Mouse (Mus musculus): ENCODE measurements around the gene Trank1.

Gene Trank1

GRCm38 (mm10) chr9:111311031-111311842 lies at the start of gene Trank1:
Gene Trank1 (plus strand): TSS chr9:111311739.
- no peak for DNase-seq (ENCODE audit: low read depth, low spot score)

GRCm38 (mm10) chr9:111267998-111268397 lies 43.5 kb upstream of the Trank1 start:
- no peak for DNase-seq (ENCODE audit: low read depth, low spot score)

DNA sequence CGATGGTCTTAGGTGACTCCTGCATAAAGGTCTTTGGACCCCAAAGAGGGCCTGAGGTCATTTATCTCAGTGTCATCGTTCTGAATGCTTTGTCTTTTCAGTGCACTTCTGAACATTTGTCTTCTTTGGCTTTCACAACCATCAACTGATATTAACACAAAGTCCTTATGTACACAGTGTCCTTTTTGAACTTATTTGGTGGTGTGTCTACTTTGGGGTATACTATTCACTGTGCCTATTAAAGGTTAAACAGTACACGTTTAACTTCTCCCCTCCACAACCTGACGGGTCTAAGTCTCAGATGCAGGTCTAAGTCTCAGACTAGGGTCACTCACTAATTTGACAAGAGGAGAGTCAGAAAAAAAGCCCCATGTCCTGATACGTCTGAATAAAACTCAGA lies 40.9 kb upstream of the Trank1 start:
- DNase-seq (ENCODE audit: low read depth, low spot score) = no peak

- peak; percentile 40 for DNase-seq (ENCODE audit: low read depth, low spot score)
Observed at GRCm38 (mm10) chr9:111271056-111271433, 40.5 kb upstream of the Trank1 start.

DNA sequence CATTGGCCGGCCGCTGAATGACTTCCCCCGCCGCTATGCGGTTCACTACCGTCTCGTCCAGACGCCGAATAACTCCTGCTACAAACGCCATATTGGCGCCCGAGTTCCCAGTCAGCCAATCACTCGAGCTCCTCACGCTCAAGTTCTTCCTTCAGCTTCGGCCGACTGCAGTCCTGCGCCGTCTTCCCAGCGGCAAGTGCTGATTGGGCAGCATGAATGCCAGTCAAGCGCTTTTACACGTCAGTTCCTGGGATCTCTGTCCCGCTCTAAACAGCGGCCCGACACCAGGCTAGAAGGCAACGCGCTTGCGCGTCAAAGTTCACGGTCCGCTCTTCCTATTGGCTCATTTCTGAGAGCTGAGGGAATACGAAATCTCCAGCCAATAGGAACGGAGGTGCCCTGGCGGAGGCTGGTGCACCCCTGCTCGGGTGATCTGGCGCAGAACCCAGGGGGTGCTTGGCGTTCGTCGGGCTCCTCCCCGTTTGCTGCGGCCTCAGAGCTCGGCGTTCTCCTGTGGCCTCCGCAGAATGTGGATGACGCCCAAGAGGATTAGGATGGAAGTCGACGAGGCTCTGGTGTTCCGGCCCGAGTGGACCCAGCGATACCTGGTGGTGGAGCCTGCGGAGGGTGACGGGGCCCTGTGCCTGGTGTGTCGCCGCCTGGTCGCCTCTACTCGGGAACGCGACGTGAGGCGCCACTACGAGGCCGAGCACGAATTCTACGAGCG lies 39.9 kb upstream of the Trank1 start, which contains the start of the genes Mlh1 and Epm2aip1:
Gene Mlh1, minus strand, starts transcription at position 358 of the 727 bp plus-strand sequence.
Gene Epm2aip1, plus strand, starts transcription at position 496 of the 727 bp plus-strand sequence.
- DNase-seq (ENCODE audit: low read depth, low spot score) = peak; percentile 100

GRCm38 (mm10) chr9:111272356-111272755 lies 39.2 kb upstream of the Trank1 start:
- DNase-seq (ENCODE audit: low read depth, low spot score) = peak; percentile 50

GRCm38 (mm10) chr9:111272996-111273785 lies 38.3 kb upstream of the Trank1 start:
- no peak for DNase-seq (ENCODE audit: low read depth, low spot score)

DNA sequence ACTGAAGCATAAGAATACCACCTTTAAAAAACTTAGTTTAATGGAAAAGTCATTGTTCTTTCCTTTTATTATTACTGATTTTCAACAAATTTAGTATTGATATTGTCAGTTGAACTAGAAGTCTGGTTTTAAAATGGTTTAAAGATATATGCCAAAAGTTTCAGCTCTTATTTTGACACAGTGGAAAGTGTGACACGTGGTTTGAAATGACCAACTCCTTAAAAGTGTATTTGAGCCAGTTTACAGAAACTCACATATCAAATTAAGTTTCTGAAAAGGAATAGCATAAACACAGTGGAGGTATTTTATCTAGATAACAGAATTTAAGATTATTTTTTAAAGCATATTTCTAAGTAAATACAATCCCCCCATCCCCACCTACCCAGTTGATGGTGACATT lies 37.6 kb upstream of the Trank1 start:
- no peak for DNase-seq (ENCODE audit: low read depth, low spot score)

DNA sequence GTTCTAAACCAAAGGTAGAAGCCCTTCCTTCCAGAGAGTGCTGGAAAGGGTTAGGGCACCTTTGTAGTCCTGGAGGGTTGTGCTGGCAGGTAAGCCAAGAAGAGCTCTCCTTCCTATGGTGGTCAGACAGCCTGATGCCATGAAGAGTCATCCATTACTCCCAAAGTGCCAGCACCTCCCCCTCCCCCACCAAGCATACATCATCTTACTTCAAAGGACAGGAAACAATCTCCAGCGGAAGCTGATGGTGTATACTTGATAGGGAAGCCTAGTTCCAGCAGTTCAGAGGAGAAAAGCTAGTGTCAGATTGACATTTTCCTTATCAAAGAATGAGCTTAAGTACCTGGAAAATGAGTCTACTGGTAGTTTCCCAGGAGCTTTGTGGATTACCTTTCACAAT lies 36.4 kb upstream of the Trank1 start:
- DNase-seq (ENCODE audit: low read depth, low spot score) = no peak

DNA sequence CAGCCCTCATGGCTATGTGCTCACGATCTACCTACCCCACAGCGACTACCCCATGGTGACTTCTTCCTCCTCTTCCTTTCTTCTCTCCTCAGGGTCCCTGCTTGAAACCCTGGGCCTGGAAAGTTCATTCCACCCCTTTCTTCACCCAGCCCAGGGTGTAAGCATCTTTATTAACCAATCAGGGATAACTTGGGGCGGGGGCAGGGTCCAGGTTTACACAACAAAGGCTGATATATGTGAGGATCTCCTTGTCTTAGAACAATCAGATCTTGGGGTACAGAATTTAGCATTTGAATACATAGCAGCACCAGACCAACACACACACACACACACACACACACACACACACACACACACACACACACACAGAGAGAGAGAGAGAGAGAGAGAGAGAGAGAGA lies 26.5 kb upstream of the Trank1 start:
- no peak for DNase-seq (ENCODE audit: low read depth, low spot score)

DNA sequence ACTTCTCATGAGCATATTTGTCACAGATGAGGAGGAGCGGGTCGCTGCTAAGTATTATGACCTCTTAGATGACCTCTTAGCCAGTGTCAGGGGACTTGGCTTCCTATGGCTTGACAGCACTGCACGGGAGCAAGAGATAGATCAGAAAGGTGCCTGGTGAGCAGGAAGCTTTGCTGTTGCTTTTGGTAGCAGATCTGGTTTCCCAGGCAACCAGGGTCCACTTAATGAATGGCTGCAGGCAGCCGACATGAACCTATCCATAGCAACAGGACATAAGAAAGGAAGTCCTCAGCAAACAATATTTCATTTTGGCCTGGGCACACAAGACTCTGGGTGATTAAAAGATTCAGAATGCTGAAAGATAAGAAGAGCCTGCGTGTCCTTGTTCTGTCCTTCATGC lies 25.9 kb upstream of the Trank1 start:
- DNase-seq (ENCODE audit: low read depth, low spot score) = no peak

GRCm38 (mm10) chr9:111286468-111286867 lies 25.1 kb upstream of the Trank1 start:
- DNase-seq (ENCODE audit: low read depth, low spot score) = no peak

- no peak for DNase-seq (ENCODE audit: low read depth, low spot score)
Observed at GRCm38 (mm10) chr9:111287956-111288355, 23.6 kb upstream of the Trank1 start.

DNA sequence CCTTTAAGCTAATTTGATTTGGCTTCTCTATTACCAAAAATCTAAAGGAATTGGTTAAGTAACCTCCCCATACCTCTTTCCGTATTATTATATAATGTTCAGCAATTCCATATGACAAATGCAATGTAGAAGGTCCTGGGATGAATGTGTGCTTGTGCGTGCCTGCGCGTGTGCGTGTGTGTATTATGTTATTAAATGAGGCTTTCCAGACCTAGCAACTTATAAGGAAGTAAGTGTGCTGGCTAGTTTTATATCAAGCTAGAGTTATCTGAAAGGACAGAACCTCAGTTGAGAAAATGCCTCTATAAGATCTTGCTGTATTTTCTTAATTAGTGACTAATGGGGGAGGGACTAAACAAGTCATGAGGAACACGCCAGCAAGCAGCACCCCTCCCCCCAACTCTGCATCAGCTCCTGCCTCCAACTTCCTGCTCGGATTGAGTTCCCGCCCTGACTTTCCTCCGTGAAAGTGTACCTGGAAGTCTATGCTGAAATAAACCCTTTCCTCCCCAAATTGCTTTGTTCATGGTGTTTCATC lies 22.2 kb upstream of the Trank1 start:
- DNase-seq (ENCODE audit: low read depth, low spot score) = no peak

DNA sequence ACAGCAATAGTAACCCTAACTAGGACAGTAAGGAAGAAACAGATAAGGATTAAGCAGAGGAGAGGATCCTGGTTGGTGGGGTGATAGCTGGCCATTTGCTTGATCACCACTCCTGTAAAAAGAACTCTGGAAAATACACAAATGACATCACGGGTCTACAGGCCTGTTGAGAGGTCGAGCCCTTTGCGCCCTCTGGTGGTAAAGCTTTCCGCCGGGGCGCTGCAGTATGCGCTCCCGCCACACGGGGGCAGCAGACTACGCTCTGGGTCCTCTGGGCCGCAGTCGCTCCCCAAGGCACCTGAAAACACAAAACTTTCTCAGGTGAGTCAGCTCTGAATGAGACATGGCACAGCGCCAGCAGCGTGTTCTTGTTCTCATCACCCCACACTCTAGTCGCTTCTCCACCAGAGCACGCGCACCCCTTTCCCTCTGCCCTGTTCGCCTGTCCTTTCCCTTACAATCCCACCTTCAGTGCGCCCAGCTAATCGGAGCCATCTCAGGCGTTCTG lies 21.7 kb upstream of the Trank1 start:
- peak; percentile 75 for DNase-seq (ENCODE audit: low read depth, low spot score)

- no peak for DNase-seq (ENCODE audit: low read depth, low spot score)
Observed at GRCm38 (mm10) chr9:111290539-111291100, 20.9 kb upstream of the Trank1 start.

- DNase-seq (ENCODE audit: low read depth, low spot score) = no peak
Observed at GRCm38 (mm10) chr9:111293234-111293633, 18.3 kb upstream of the Trank1 start.

DNA sequence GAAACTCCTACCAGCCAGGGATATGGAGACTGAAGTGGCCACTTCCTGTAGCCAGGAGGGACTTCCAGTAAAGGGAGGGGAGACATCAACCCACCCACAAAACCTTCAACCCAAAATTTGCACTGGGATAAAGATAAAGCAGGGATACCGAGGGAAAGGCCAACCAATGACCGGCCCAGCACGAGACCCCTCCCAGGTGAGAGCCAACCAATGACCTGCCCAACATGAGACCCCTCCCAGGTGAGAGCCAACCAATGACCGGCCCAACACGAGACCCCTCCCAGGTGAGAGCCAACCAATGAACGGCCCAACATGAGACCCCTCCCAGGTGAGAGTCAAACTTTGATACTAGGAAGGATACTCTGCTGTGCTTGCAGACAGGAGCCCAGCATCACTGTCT lies 16.6 kb upstream of the Trank1 start:
- DNase-seq (ENCODE audit: low read depth, low spot score) = no peak

GRCm38 (mm10) chr9:111295323-111295722 lies 16.2 kb upstream of the Trank1 start:
- no peak for DNase-seq (ENCODE audit: low read depth, low spot score)

DNA sequence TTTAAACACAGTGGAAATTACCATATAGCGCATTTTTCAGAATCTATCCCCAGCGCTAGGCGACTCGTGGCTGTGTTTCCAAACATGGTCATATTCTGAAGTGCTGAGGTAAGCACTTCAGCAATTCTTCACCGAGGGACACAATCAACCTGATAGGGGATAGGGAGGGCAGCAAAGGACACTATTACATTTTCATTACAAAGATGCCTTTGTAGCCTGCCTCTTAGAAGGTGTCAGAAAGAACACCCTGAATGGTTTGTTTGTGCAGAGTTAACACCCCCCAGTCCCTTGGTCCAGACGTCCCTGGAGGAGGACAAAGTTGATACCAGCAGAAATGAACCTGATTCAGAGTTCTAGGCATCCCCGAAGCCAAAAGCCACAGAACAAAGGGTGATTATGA lies 15.1 kb upstream of the Trank1 start:
- no peak for DNase-seq (ENCODE audit: low read depth, low spot score)

DNA sequence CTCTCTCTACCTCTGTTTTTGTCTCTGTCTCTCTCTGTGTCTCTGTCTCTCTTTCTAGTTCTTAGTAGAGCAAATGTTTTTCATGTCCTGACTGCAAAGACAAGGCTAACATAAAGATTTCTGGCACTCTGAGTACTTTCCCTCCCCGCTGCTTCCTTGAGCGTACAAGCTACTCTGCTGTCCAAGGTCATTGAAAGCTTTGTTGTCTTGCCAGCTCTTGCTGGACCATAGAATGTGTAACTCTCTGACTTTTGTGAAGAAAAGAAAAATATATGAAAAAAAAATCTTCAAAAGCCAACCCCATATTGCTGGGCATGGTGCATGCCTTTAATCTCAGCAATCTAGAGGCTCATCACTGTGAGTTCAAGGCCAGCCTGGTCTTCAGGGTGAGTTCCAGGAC lies 12.9 kb upstream of the Trank1 start:
- DNase-seq (ENCODE audit: low read depth, low spot score) = no peak

All from c-Kit-negative CD71-positive TER-119-positive erythroid progenitor cells, embryonic 14.5 days (primary cell).